Mouse (Mus musculus) heart, postnatal 36 days (tissue): ENCODE data around the gene Pfkfb4. TPM values are rescaled to one million over a fixed set of nuclear protein-coding genes. Genes with fewer than 3 reads are reported as not detected.

ENCODE experiments used
- DNase-seq, 2 experiments: peaks; one replicate each; pipeline ENCODE4 v3.0.0; 2021 to 2022
- intact Hi-C: fragments of 180-260 bp; cut with DNase I; formaldehyde crosslinking; loops from one replicate; pipeline ENCODE4 v1.15.1; 2025
- total RNA-seq, 2 experiments: library from RNA; stranded (reverse); gene quantifications; 2 replicates each; pipeline ENCODE4 v1.2.3; 2021

Pfkfb4 gene
- total RNA-seq, 2 experiments from 2014 or later = 2.3 to 2.4 TPM

GRCm38 (mm10) chr9:109030312-109030711, 38.7 kb downstream of the Pfkfb4 start:
- intact Hi-C loops = no loop called here
- DNase-seq = no peak

GRCm38 (mm10) chr9:109031001-109031400, 39.4 kb downstream of the Pfkfb4 start:
- no peak for DNase-seq
- intact Hi-C loops = no loop called here

GRCm38 (mm10) chr9:109031686-109032085, 40.1 kb downstream of the Pfkfb4 start:
- DNase-seq = no peak
- intact Hi-C loops = no loop called here

- no peak for DNase-seq
- intact Hi-C loops = no loop called here
Measured at GRCm38 (mm10) chr9:109032435-109032834, 40.9 kb downstream of the Pfkfb4 start.

GRCm38 (mm10) chr9:109038086-109038895, 46.7 kb downstream of the Pfkfb4 start, which contains the start of gene Shisa5:
Gene Shisa5 (plus strand): TSS chr9:109038565.
- intact Hi-C loops = loop anchor here (2.0 kb wide), 2 partner anchors 21 to 35 kb away; partner anchors contain the start of gene Trex1

GRCm38 (mm10) chr9:109038901-109039364, 47.4 kb downstream of the Pfkfb4 start:
- intact Hi-C loops = loop anchor here (2.0 kb wide), 2 partner anchors 20 to 36 kb away; partner anchors contain the start of gene Trex1

More at GRCm38 (mm10) chr9:109038086-109038895, 46.7 kb downstream of the Pfkfb4 start, which contains the start of gene Shisa5:
- peak; percentile 89 to 90 for DNase-seq

GRCm38 (mm10) chr9:109039681-109040080, 48.1 kb downstream of the Pfkfb4 start:
- intact Hi-C loops = loop anchor here (1.0 to 2.0 kb wide), 3 partner anchors 13 to 37 kb away; partner anchors contain the start of gene Trex1
- no peak for DNase-seq

More at GRCm38 (mm10) chr9:109038901-109039364, 47.4 kb downstream of the Pfkfb4 start:
- DNase-seq = peak; percentile 71 to 76

DNA sequence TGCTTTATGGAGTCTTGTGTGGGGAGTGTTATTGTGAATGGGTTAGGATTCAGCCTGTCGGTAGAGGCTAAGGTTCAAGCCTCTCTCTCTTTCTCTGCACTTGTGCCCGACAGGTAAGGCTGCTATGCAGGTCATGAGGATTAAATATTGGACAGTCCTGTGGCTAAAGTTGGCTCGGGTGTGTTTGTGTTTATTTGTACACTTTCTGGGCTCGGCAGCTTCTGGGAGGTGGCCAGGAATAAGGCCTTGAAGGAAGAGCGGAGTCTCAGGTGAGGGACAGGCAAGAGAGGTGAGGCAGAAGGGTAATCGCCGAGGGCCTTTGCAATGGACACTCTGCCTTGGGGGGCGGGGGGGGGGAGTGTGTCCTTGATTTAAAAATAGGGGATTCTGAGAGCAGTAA, 48.6 kb downstream of the Pfkfb4 start:
- no peak for DNase-seq
- intact Hi-C loops = loop anchor here (1.0 kb wide), 1 partner anchor 12 kb away; no protein-coding TSS in a partner anchor

DNA sequence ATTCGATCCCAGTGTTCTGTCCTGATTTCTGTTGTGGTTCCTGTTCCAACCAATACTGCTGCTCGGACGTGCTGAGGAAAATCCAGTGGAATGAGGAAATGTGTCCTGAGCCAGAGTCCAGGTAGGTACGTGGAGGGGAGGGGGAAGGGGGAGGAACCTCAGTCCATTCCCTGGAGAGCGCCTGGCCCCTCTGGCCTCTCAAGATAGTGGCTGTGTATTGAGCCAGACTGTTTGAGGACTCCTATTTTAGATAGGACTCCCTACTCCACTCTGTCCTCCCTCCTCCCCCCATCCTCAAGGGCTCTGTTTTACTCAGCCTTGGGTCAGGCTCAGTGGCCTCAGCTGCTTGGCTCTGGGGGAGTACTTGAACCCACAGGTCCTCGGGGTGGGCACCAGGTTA, 49.3 kb downstream of the Pfkfb4 start:
- DNase-seq = no peak
- intact Hi-C loops = loop anchor here (1.0 kb wide), 1 partner anchor 11 kb away; no protein-coding TSS in a partner anchor

- DNase-seq = no peak
- intact Hi-C loops = no loop called here
Measured at GRCm38 (mm10) chr9:109041351-109041750, 49.8 kb downstream of the Pfkfb4 start.

- intact Hi-C loops = no loop called here
Measured at GRCm38 (mm10) chr9:109046306-109046705, 54.7 kb downstream of the Pfkfb4 start.

GRCm38 (mm10) chr9:109049316-109049715, 57.7 kb downstream of the Pfkfb4 start:
- intact Hi-C loops = no loop called here
- no peak for DNase-seq

More at GRCm38 (mm10) chr9:109046306-109046705, 54.7 kb downstream of the Pfkfb4 start:
- peak; percentile 68 to 69 for DNase-seq

- peak in 1 of 2 experiments; percentile 2 for DNase-seq
- intact Hi-C loops = no loop called here
Measured at GRCm38 (mm10) chr9:109049996-109050673, 58.6 kb downstream of the Pfkfb4 start.

GRCm38 (mm10) chr9:109050674-109050997, 59.1 kb downstream of the Pfkfb4 start:
- intact Hi-C loops = no loop called here
- DNase-seq = no peak

DNA sequence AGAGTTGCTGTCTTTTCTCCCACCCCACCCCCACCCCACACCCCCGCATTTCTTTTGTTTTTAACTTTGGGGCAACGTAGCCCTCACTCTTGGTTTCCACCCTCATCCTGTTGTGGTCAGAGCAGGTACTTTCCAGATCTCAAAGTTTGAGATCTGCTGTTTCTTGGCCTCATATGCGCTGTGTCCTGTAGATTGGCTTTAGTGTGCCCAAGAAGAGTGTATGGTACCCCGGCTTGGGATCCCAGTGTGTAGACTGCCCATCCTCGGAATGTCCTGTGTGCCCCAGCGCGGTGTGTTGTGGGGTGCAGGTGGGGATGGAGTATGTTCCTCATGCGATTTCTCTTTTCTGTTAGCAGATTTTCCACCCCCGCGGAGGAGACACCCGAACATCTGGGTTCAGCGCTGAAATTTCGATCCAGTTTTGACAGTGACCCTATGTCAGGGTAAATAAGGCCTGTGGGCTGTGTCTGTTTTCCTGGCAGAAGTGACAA, 59.5 kb downstream of the Pfkfb4 start:
- DNase-seq = no peak
- intact Hi-C loops = no loop called here

DNA sequence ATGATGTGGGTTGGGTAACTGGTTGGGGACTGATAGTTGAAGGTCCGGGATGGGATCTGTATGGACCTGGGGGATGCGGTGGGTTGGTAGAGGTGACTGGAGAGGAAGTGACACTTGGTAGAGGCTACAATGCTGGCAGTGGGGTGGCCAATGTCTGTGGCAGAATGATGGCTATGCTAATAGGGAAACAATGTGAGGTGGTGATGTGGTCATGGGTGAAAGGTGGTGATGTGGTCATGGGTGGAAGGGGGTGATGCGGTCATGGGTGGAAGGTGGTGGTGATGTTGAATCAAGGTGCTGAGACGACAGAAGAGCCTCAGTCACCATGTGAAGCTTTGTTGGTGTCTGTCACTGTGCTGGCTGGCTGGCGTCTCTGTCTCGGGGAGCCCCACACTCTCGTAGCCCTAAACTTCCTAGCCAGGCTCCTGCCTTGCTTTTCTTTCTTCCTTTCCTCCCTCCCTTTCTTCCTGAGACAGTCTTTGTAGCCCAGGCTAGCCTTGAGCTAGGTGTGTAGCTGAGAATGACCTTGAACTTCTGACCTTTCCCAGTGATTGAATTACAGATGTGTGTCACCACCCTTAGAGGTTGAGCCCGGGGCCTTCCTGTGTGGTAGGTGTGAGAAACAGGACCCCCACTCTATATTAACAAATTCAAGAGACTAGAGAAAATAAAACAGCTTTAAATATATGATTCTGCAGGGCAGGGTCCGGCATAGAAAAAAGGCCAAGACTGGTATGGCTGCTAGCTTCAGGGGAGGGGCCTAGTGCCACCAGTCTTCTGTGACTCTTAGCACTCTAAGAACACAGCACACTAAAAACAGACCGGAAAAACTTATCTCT, 60.3 kb downstream of the Pfkfb4 start:
- DNase-seq = no peak
- intact Hi-C loops = loop anchor here (1.0 kb wide), 1 partner anchor 12 kb away; no protein-coding TSS in a partner anchor

GRCm38 (mm10) chr9:109052490-109053260, 61.1 kb downstream of the Pfkfb4 start:
- DNase-seq = no peak
- intact Hi-C loops = loop anchor here (1.0 kb wide), 1 partner anchor 12 kb away; no protein-coding TSS in a partner anchor

GRCm38 (mm10) chr9:109053366-109053765, 61.8 kb downstream of the Pfkfb4 start:
- intact Hi-C loops = no loop called here
- DNase-seq = no peak

GRCm38 (mm10) chr9:109053851-109054250, 62.3 kb downstream of the Pfkfb4 start:
- intact Hi-C loops = no loop called here
- DNase-seq = no peak
